Mouse (Mus musculus) liver, postnatal 0 days (tissue): ENCODE results near the gene 4930502E18Rik. TPM values are rescaled to one million over a fixed set of nuclear protein-coding genes. Genes with fewer than 3 reads are reported as not detected.

ENCODE experiments used
- ATAC-seq: fragments of 200-750 bp; cut with Nextera tagmentation; 2 replicates; pipeline ENCODE4 v1.8.0; 2017; ENCODE audit warnings: mild to moderate bottlenecking, moderate library complexity
- DNase-seq: peaks from one replicate; pipeline ENCODE4 v3.0.0-alpha.2; 2016
- H3K27ac ChIP-seq: fragments of 300-500 bp; sonication (generic); 2 replicates; pipeline ENCODE4 v1.5.1; 2014; ENCODE audit warnings: antibody characterized with exemption, moderate library complexity, mild to moderate bottlenecking, low read depth
- H3K27me3 ChIP-seq: fragments of 300-500 bp; sonication (generic); 2 replicates; pipeline ENCODE4 v1.6.1; 2014; ENCODE audit warnings: low read length, control low read depth, mixed read lengths; ENCODE audit not compliant: insufficient read depth
- H3K36me3 ChIP-seq: fragments of 300-500 bp; sonication (generic); replicated peaks from 2 replicates; pipeline ENCODE4 v1.6.1; 2014; ENCODE audit warnings: mild to moderate bottlenecking, control low read depth, low read length, moderate library complexity, mixed read lengths; ENCODE audit not compliant: insufficient read depth
- H3K4me1 ChIP-seq: fragments of 300-500 bp; sonication (generic); 2 replicates; pipeline ENCODE4 v1.6.1; 2014; ENCODE audit warnings: antibody characterized with exemption, mild to moderate bottlenecking, control low read depth; ENCODE audit not compliant: insufficient read depth
- H3K4me2 ChIP-seq: fragments of 300-500 bp; sonication (generic); 2 replicates; pipeline ENCODE4 v1.6.1; 2014; ENCODE audit warnings: low read depth, mild to moderate bottlenecking, low read length, moderate library complexity, mixed read lengths
- H3K4me3 ChIP-seq: fragments of 300-500 bp; sonication (generic); 2 replicates; pipeline ENCODE4 v1.5.1; 2014; ENCODE audit warnings: low read depth, low read length
- H3K9ac ChIP-seq: fragments of 300-500 bp; sonication (generic); replicated peaks from 2 replicates; pipeline ENCODE4 v1.6.1; 2014; ENCODE audit warnings: mild to moderate bottlenecking, moderate library complexity
- H3K9me3 ChIP-seq: fragments of 300-500 bp; sonication (generic); 2 replicates; pipeline ENCODE4 v1.6.1; 2016; ENCODE audit warnings: mild to moderate bottlenecking, control low read depth, low read length, mixed read lengths
- CTCF ChIP-seq: sonication (generic); IDR thresholded peaks from 2 replicates; pipeline ENCODE4 v1.5.1; 2016; ENCODE audit warnings: antibody characterized with exemption, low read depth
- EP300 ChIP-seq: IDR thresholded peaks from 2 replicates; pipeline ENCODE4 v1.6.1; 2016; ENCODE audit warnings: antibody characterized with exemption, low read depth, mild to moderate bottlenecking
- WGBS: fragments of 180-500 bp; shearing (Covaris S2); extraction: QIAGEN DNeasy Blood & Tissue Kit; methylation state at CpG from one replicate; pipeline ENCODE4 v1.1.7; 2014; ENCODE audit not compliant: insufficient replicate concordance; 5-methylcytosine and 5-hydroxymethylcytosine counted together
- polyA plus RNA-seq: library from polyadenylated mRNA; unstranded; fragments of >200 nt; fragmentation: Nextera tagmentation; extraction: Ambion mirVana; gene quantifications from 2 replicates; pipeline ENCODE4 v1.2.1, GENCODE M21; 2015

Gene 4930502E18Rik
- polyA plus RNA-seq, 1 experiment from 2014 or later, result 0.12 TPM

- WGBS, result 85% methylated on average over 1 of the region's 1 CpGs
- TF ChIP-seq CTCF (no peak), EP300 (no peak)
- Histone ChIP-seq H3K27me3 (no peaks in the 10 kb centered on the region), H3K36me3 (no peaks in the 10 kb centered on the region), H3K9ac (no peak overlapping the region), H3K9me3 (peaks cover 4% of the 10 kb centered on the region; the same call in 1 of the 2 replicates), H3K4me1 (no peaks in the 10 kb centered on the region), H3K4me2 (no peak overlapping the region), H3K4me3 (no peak overlapping the region), H3K27ac (no peak overlapping the region)
- DNase-seq, result no peak
- ATAC-seq, result no peak
Measured at GRCm38 (mm10) chrX:53752851-53753250, 28.2 kb downstream of the 4930502E18Rik start.

- TF ChIP-seq CTCF (no peak), EP300 (no peak)
- Histone ChIP-seq H3K4me1 (no peaks in the 10 kb centered on the region), H3K36me3 (no peaks in the 10 kb centered on the region), H3K4me2 (no peak within 1 kb of the TSS), H3K27me3 (no peaks in the 10 kb centered on the region), H3K9ac (no peak within 1 kb of the TSS), H3K27ac (no peak within 1 kb of the TSS), H3K4me3 (no peak within 1 kb of the TSS), H3K9me3 (peaks cover 4% of the 10 kb centered on the region; the same call in 1 of the 2 replicates)
- no peak for DNase-seq
- 87% methylated on average over 16 of the region's 16 CpGs for WGBS
- ATAC-seq, result no peak
Measured at GRCm38 (mm10) chrX:53757736-53758135, 33.1 kb downstream of the 4930502E18Rik start, which contains the start of gene 1700013H16Rik. Gene 1700013H16Rik, minus strand, starts transcription at chrX:53757831.

- no peaks in the 10 kb centered on the region for H3K4me1 ChIP-seq
- no peak within 1 kb of the TSS for H3K27ac ChIP-seq
- no peak within 1 kb of the TSS for H3K4me2 ChIP-seq
- no peaks in the 10 kb centered on the region for H3K27me3 ChIP-seq
- no peaks in the 10 kb centered on the region for H3K36me3 ChIP-seq
- no peak within 1 kb of the TSS for H3K4me3 ChIP-seq
- DNase-seq (no peak), ATAC-seq (no peak)
- 85% methylated on average over 12 of the region's 12 CpGs for WGBS
- no peaks in the 10 kb centered on the region for H3K9me3 ChIP-seq
- H3K9ac ChIP-seq, result no peak within 1 kb of the TSS
- TF ChIP-seq CTCF (no peak), EP300 (no peak)
Measured at GRCm38 (mm10) chrX:53776276-53776675, 51.6 kb downstream of the 4930502E18Rik start, which contains the start of gene Zfp36l3. Gene Zfp36l3, minus strand, starts transcription at chrX:53776394.

Other genes with a start within 250 kb of the 4930502E18Rik start
- gene Rtl8c, start 116.8 kb upstream of the 4930502E18Rik start, polyA plus RNA-seq, result 3.7 and 4.1 TPM in 2 replicates
- gene Gm14597, start 115.8 kb upstream of the 4930502E18Rik start, polyA plus RNA-seq, result not detected in 2 replicates
- gene Rtl8a, start 81.1 kb upstream of the 4930502E18Rik start, polyA plus RNA-seq, result 9.1 and 9.4 TPM in 2 replicates
- 9.3 and 10.2 TPM in 2 replicates for gene Rtl8b, start 54.4 kb upstream of the 4930502E18Rik start, polyA plus RNA-seq
- not detected in 2 replicates for gene 1700013H16Rik, start 33.0 kb downstream of the 4930502E18Rik start, polyA plus RNA-seq
- not detected in 2 replicates for gene Zfp36l3, start 51.6 kb downstream of the 4930502E18Rik start, polyA plus RNA-seq
- gene Xlr, start 72.9 kb downstream of the 4930502E18Rik start, polyA plus RNA-seq, result 3.5 and 3.6 TPM in 2 replicates